Mouse (Mus musculus) gonadal fat pad, adult 2 months (tissue): ENCODE data around the gene Smco4. TPM values are rescaled to one million over a fixed set of nuclear protein-coding genes. Genes with fewer than 3 reads are reported as not detected.

Source experiments
- polyA plus RNA-seq: library from polyadenylated mRNA; depleted of rRNA; stranded (reverse); fragments of >200 nt; gene quantifications from 2 replicates; pipeline ENCODE4 v1.2.3, GENCODE M21; 2012; rRNA removed

The Smco4 gene
- polyA plus RNA-seq, 1 experiment = 21.3 TPM

Other genes with a start within 250 kb of the Smco4 start
- gene Med17, start 213.5 kb upstream of the Smco4 start, polyA plus RNA-seq = 26.6 and 31.6 TPM in 2 replicates
- gene Taf1d, start 187.2 kb upstream of the Smco4 start, polyA plus RNA-seq = 10.8 and 11.5 TPM in 2 replicates
- 30.8 and 46.6 TPM in 2 replicates for gene 4931406C07Rik, start 187.0 kb upstream of the Smco4 start, polyA plus RNA-seq
- gene Cep295, start 135.6 kb upstream of the Smco4 start, polyA plus RNA-seq = 4.5 and 5.5 TPM in 2 replicates
- 0.30 and 0.57 TPM in 2 replicates for gene Deup1, start 134.5 kb downstream of the Smco4 start, polyA plus RNA-seq
- gene Slc36a4, start 216.3 kb downstream of the Smco4 start, polyA plus RNA-seq = 7.0 and 7.7 TPM in 2 replicates